In genomic region chr9:77781453-77782163, GRCm38 (mm10) we compare ENCODE assay signal across 11 mouse cellular contexts. TPM values are rescaled to one million over a fixed set of nuclear protein-coding genes. Genes with fewer than 3 reads are reported as not detected.
DNase-seq lines count a peak whose midpoint lies in the region; ATAC-seq lines count a peak whose summit lies in the region.
"Had no signal": no experiment of that assay in that cellular context is flagged by ENCODE, and none has a peak within 500 bp of the region (broad histone marks: within the 10 kb centered on the region; RNA-seq: fewer than 3 reads in every experiment).

No protein-coding gene starts in this region.

- H3K4me2 ChIP-seq in neural tube, embryonic 14.5 days (ENCODE audit: low read depth, low read length), result no peak overlapping the region
- no peak overlapping the region for H3K4me2 ChIP-seq in neural tube, embryonic 15.5 days
- H3K4me2 ChIP-seq in forebrain, embryonic 13.5 days, result no peak overlapping the region

- DNase-seq in frontal cortex, postnatal 25 days (ENCODE audit: low spot score in 2 of 2), result no peak
- peak; percentile 45 for DNase-seq in kidney, postnatal 10 days
- DNase-seq in yolk sac, embryonic 10.5 days (ENCODE audit: low spot score), result peak; percentile 72
- no peak for DNase-seq in thymus, postnatal 36 days

- ATAC-seq in frontal cortex, adult (ENCODE audit: low TSS enrichment), result peak; percentile 35; the same call in 1 of the 2 replicates
- ATAC-seq in neural tube, embryonic 14.5 days (ENCODE audit: low read depth), result peak; percentile 58
- no peak for ATAC-seq in neural tube, embryonic 15.5 days (ENCODE audit: low FRiP score)
- ATAC-seq in forebrain, embryonic 13.5 days, result no peak

- no peak overlapping the region for H3K9ac ChIP-seq in neural tube, embryonic 14.5 days (replicated peaks; ENCODE audit: low read depth, low read length)
- no peak overlapping the region for H3K9ac ChIP-seq in neural tube, embryonic 15.5 days (replicated peaks)
- no peak overlapping the region for H3K9ac ChIP-seq in forebrain, embryonic 13.5 days

- H3K4me1 ChIP-seq in neural tube, embryonic 14.5 days (ENCODE audit: control insufficient read depth, insufficient read depth, low read length), result no peaks in the 10 kb centered on the region
- H3K4me1 ChIP-seq in neural tube, embryonic 15.5 days, result no peaks in the 10 kb centered on the region
- H3K4me1 ChIP-seq in forebrain, embryonic 13.5 days, result no peaks in the 10 kb centered on the region

- H3K27me3 ChIP-seq in neural tube, embryonic 14.5 days (ENCODE audit: control insufficient read depth, insufficient read depth, low read length), result no peaks in the 10 kb centered on the region
- no peaks in the 10 kb centered on the region for H3K27me3 ChIP-seq in neural tube, embryonic 15.5 days (replicated peaks)
- H3K27me3 ChIP-seq in forebrain, embryonic 13.5 days, result no peaks in the 10 kb centered on the region

- WGBS in neural tube, embryonic 14.5 days, result 47% methylated on average over 5 of the region's 5 CpGs
- WGBS in neural tube, embryonic 15.5 days, result 37% methylated on average over 5 of the region's 5 CpGs
- 51% methylated on average over 5 of the region's 5 CpGs for WGBS in forebrain, embryonic 13.5 days

- H3K9me3 ChIP-seq in neural tube, embryonic 14.5 days (ENCODE audit: control insufficient read depth, low read length), result no peaks in the 10 kb centered on the region
- H3K9me3 ChIP-seq in neural tube, embryonic 15.5 days (replicated peaks), result no peaks in the 10 kb centered on the region
- no peaks in the 10 kb centered on the region for H3K9me3 ChIP-seq in forebrain, embryonic 13.5 days (replicated peaks)
- H3K9me3 ChIP-seq: G1E had no signal

- no peak overlapping the region for H3K27ac ChIP-seq in neural tube, embryonic 14.5 days (ENCODE audit: low read depth, low read length)
- no peak overlapping the region for H3K27ac ChIP-seq in neural tube, embryonic 15.5 days (replicated peaks)
- no peak overlapping the region for H3K27ac ChIP-seq in forebrain, embryonic 13.5 days
- H3K27ac ChIP-seq: macrophage had no signal

- H3K36me3 ChIP-seq in neural tube, embryonic 14.5 days (ENCODE audit: control insufficient read depth, insufficient read depth, low read length), result peaks cover 24% of the 10 kb centered on the region; the same call in 1 of the 2 replicates
- peaks cover 38% of the 10 kb centered on the region for H3K36me3 ChIP-seq in neural tube, embryonic 15.5 days
- H3K36me3 ChIP-seq in forebrain, embryonic 13.5 days (ENCODE audit: poor library complexity, severe bottlenecking), result peaks cover 72% of the 10 kb centered on the region

- H3K4me3 ChIP-seq in neural tube, embryonic 14.5 days (ENCODE audit: low read depth, low read length), result no peak overlapping the region
- H3K4me3 ChIP-seq in neural tube, embryonic 15.5 days (replicated peaks), result no peak overlapping the region
- no peak overlapping the region for H3K4me3 ChIP-seq in forebrain, embryonic 13.5 days
- H3K4me3 ChIP-seq: erythroblast, embryonic 14.5 days had no signal

RNA-seq across cellular contexts. Expression of gene Gclc, which starts 27.3 kb away (rescaled TPM):
- polyA plus RNA-seq in neural tube, embryonic 14.5 days (2014; fragmentation: Nextera tagmentation; extraction: Ambion mirVana), result 22.3 and 25.1 TPM in 2 replicates
- polyA plus RNA-seq in neural tube, embryonic 15.5 days (2015; fragmentation: Nextera tagmentation; extraction: Ambion mirVana), result 15.2 and 17.2 TPM in 2 replicates
- polyA plus RNA-seq in forebrain, embryonic 13.5 days (2015; fragmentation: Nextera tagmentation; extraction: Ambion mirVana), result 17.2 and 17.5 TPM in 2 replicates

Comparison
In these comparisons a context has a peak if more than half of its experiments do, and no peak if none do; other contexts are left out.
1. ATAC-seq: peak in frontal cortex, adult (single experiment) and neural tube, embryonic 14.5 days (single experiment); none in neural tube, embryonic 15.5 days (single experiment) and forebrain, embryonic 13.5 days (single experiment).
2. DNase-seq: peak in kidney, postnatal 10 days (single experiment) and yolk sac, embryonic 10.5 days (single experiment); none in frontal cortex, postnatal 25 days (0 of 2) and thymus, postnatal 36 days (0 of 2).